Mouse (Mus musculus) midbrain, embryonic 13.5 days (tissue): ENCODE measurements around the gene Tnpo2. TPM values are rescaled to one million over a fixed set of nuclear protein-coding genes. Genes with fewer than 3 reads are reported as not detected.

Experiments
- ATAC-seq: fragments of 200-750 bp; cut with Nextera tagmentation; 2 replicates; pipeline ENCODE4 v1.8.0; 2017; ENCODE audit warnings: mild to moderate bottlenecking, moderate TSS enrichment, moderate library complexity
- H3K27ac ChIP-seq: fragments of 300-500 bp; sonication (generic); 2 replicates; pipeline ENCODE4 v1.5.1; 2015; ENCODE audit warnings: inconsistent platforms, mild to moderate bottlenecking, moderate library complexity
- H3K27me3 ChIP-seq: fragments of 300-500 bp; sonication (generic); 2 replicates; pipeline ENCODE4 v1.6.1; 2015; ENCODE audit warnings: mild to moderate bottlenecking, inconsistent platforms
- H3K36me3 ChIP-seq: fragments of 300-500 bp; sonication (generic); 2 replicates; pipeline ENCODE4 v1.6.1; 2015; ENCODE audit warnings: mild to moderate bottlenecking, inconsistent platforms
- H3K4me1 ChIP-seq: fragments of 300-500 bp; sonication (generic); replicated peaks from 2 replicates; pipeline ENCODE4 v1.6.1; 2015; ENCODE audit warnings: inconsistent platforms
- H3K4me2 ChIP-seq: fragments of 300-500 bp; sonication (generic); replicated peaks from 2 replicates; pipeline ENCODE4 v1.6.1; 2015; ENCODE audit warnings: moderate library complexity, mild to moderate bottlenecking, inconsistent platforms
- H3K4me3 ChIP-seq: fragments of 300-500 bp; sonication (generic); replicated peaks from 2 replicates; pipeline ENCODE4 v1.5.1; 2015; ENCODE audit warnings: mild to moderate bottlenecking, inconsistent platforms
- H3K9ac ChIP-seq: fragments of 300-500 bp; sonication (generic); replicated peaks from 2 replicates; pipeline ENCODE4 v1.6.1; 2015; ENCODE audit warnings: mild to moderate bottlenecking, inconsistent platforms
- H3K9me3 ChIP-seq: fragments of 300-500 bp; sonication (generic); 2 replicates; pipeline ENCODE4 v1.6.1; 2016; ENCODE audit warnings: mild to moderate bottlenecking, inconsistent platforms
- WGBS: fragments of 180-500 bp; shearing (Covaris S2); methylation state at CpG from one replicate; pipeline ENCODE4 v1.1.7; 2015; 5-methylcytosine and 5-hydroxymethylcytosine counted together
- microRNA-seq: library from miRNA; unstranded; fragments of <30 nt; microRNA quantifications from one replicate; pipeline ENCODE4, GENCODE M21; 2016
- polyA plus RNA-seq: library from polyadenylated mRNA; unstranded; fragments of >200 nt; fragmentation: Nextera tagmentation; extraction: Ambion mirVana; gene quantifications from 2 replicates; pipeline ENCODE4 v1.2.1, GENCODE M21; 2015

The Tnpo2 gene
- polyA plus RNA-seq, 1 experiment from 2014 or later = 51.7 TPM

- 95% methylated on average over 13 of the region's 13 CpGs for WGBS
- H3K27me3 ChIP-seq = no peaks in the 10 kb centered on the region
- H3K27ac ChIP-seq = no peak overlapping the region
- peaks cover 66% of the 10 kb centered on the region for H3K36me3 ChIP-seq
- no peak overlapping the region for H3K4me2 ChIP-seq
- no peaks in the 10 kb centered on the region for H3K9me3 ChIP-seq
- H3K9ac ChIP-seq = no peak overlapping the region
- H3K4me1 ChIP-seq = no peaks in the 10 kb centered on the region
- ATAC-seq = no peak
- no peak overlapping the region for H3K4me3 ChIP-seq
Observed at GRCm38 (mm10) chr8:85095051-85095450, 58.3 kb downstream of the Tnpo2 start.

- no peaks in the 10 kb centered on the region for H3K4me1 ChIP-seq
- no peak overlapping the region for H3K27ac ChIP-seq
- H3K27me3 ChIP-seq = no peaks in the 10 kb centered on the region
- peaks cover 66% of the 10 kb centered on the region for H3K36me3 ChIP-seq
- H3K4me2 ChIP-seq = no peak overlapping the region
- H3K9me3 ChIP-seq = no peaks in the 10 kb centered on the region
- no peak overlapping the region for H3K9ac ChIP-seq
- H3K4me3 ChIP-seq = no peak overlapping the region
- WGBS = 96% methylated on average over 7 of the region's 7 CpGs
- no peak for ATAC-seq
Observed at GRCm38 (mm10) chr8:85095566-85095965, 58.9 kb downstream of the Tnpo2 start.

- Histone ChIP-seq H3K27ac (no peak overlapping the region), H3K4me2 (no peak overlapping the region), H3K9ac (no peak overlapping the region), H3K9me3 (no peaks in the 10 kb centered on the region), H3K4me1 (no peaks in the 10 kb centered on the region), H3K36me3 (peaks cover 61% of the 10 kb centered on the region), H3K27me3 (no peaks in the 10 kb centered on the region), H3K4me3 (no peak overlapping the region)
- 94% methylated on average over 16 of the region's 16 CpGs for WGBS
- no peak for ATAC-seq
Observed at GRCm38 (mm10) chr8:85096196-85096595, 59.5 kb downstream of the Tnpo2 start.

GRCm38 (mm10) chr8:85096850-85097249, 60.1 kb downstream of the Tnpo2 start:
- H3K36me3 ChIP-seq = peaks cover 58% of the 10 kb centered on the region

GRCm38 (mm10) chr8:85100076-85100665, 63.5 kb downstream of the Tnpo2 start:
- ATAC-seq = no peak

More at GRCm38 (mm10) chr8:85096850-85097249, 60.1 kb downstream of the Tnpo2 start:
- H3K4me1 ChIP-seq = no peaks in the 10 kb centered on the region
- H3K4me2 ChIP-seq = no peak overlapping the region
- WGBS = 97% methylated on average over 4 of the region's 4 CpGs
- H3K27ac ChIP-seq = no peak overlapping the region
- no peak overlapping the region for H3K4me3 ChIP-seq
- no peak for ATAC-seq
- H3K9me3 ChIP-seq = no peaks in the 10 kb centered on the region
- no peak overlapping the region for H3K9ac ChIP-seq
- H3K27me3 ChIP-seq = no peaks in the 10 kb centered on the region

More at GRCm38 (mm10) chr8:85100076-85100665, 63.5 kb downstream of the Tnpo2 start:
- peaks cover 39% of the 10 kb centered on the region for H3K36me3 ChIP-seq
- H3K27ac ChIP-seq = no peak overlapping the region
- H3K4me1 ChIP-seq = no peaks in the 10 kb centered on the region
- H3K27me3 ChIP-seq = no peaks in the 10 kb centered on the region
- H3K4me2 ChIP-seq = no peak overlapping the region
- H3K9me3 ChIP-seq = no peaks in the 10 kb centered on the region
- no peak overlapping the region for H3K4me3 ChIP-seq
- 81% methylated on average over 4 of the region's 4 CpGs for WGBS
- no peak overlapping the region for H3K9ac ChIP-seq

Small RNA genes within 50 kb of the gene (microRNA-seq; reads per million reads assigned to microRNA genes)
- gene Mir7070 = 1.0 reads per million

Other genes with a start within 250 kb of the Tnpo2 start
- gene Nfix, start 236.6 kb upstream of the Tnpo2 start, polyA plus RNA-seq = 22.4 and 28.4 TPM in 2 replicates
- 8.8 and 8.9 TPM in 2 replicates for gene Dand5, start 214.1 kb upstream of the Tnpo2 start, polyA plus RNA-seq
- gene Gadd45gip1, start 205.4 kb upstream of the Tnpo2 start, polyA plus RNA-seq = 34.5 and 36.3 TPM in 2 replicates
- gene Rad23a, start 196.2 kb upstream of the Tnpo2 start, polyA plus RNA-seq = 84.8 and 88.8 TPM in 2 replicates
- gene Calr, start 190.0 kb upstream of the Tnpo2 start, polyA plus RNA-seq = 599 and 642 TPM in 2 replicates
- 113 and 122 TPM in 2 replicates for gene Farsa, start 179.9 kb upstream of the Tnpo2 start, polyA plus RNA-seq
- 23.6 and 24.8 TPM in 2 replicates for gene Syce2, start 164.8 kb upstream of the Tnpo2 start, polyA plus RNA-seq
- 31.7 and 34.3 TPM in 2 replicates for gene Gcdh, start 143.0 kb upstream of the Tnpo2 start, polyA plus RNA-seq
- 0.55 and 0.97 TPM in 2 replicates for gene Klf1, start 135.0 kb upstream of the Tnpo2 start, polyA plus RNA-seq
- gene Dnase2a, start 128.4 kb upstream of the Tnpo2 start, polyA plus RNA-seq = 6.0 and 6.2 TPM in 2 replicates
- 55.6 and 56.1 TPM in 2 replicates for gene Mast1, start 99.6 kb upstream of the Tnpo2 start, polyA plus RNA-seq
- gene Rtbdn, start 89.9 kb upstream of the Tnpo2 start, polyA plus RNA-seq = 1.9 and 2.7 TPM in 2 replicates
- not detected in 2 replicates for gene Gm49661, start 67.5 kb upstream of the Tnpo2 start, polyA plus RNA-seq
- 1,603 and 1,658 TPM in 2 replicates for gene Prdx2, start 67.3 kb upstream of the Tnpo2 start, polyA plus RNA-seq
- gene Rnaseh2a, start 67.1 kb upstream of the Tnpo2 start, polyA plus RNA-seq = 66.5 and 68.6 TPM in 2 replicates
- 3.5 and 6.1 TPM in 2 replicates for gene Junb, start 58.2 kb upstream of the Tnpo2 start, polyA plus RNA-seq
- gene Hook2, start 46.3 kb upstream of the Tnpo2 start, polyA plus RNA-seq = 23.5 and 23.8 TPM in 2 replicates
- gene Best2, start 22.4 kb upstream of the Tnpo2 start, polyA plus RNA-seq = not detected in 2 replicates
- 151 and 154 TPM in 2 replicates for gene Asna1, start 11.6 kb upstream of the Tnpo2 start, polyA plus RNA-seq
- gene Trir, start 10.1 kb upstream of the Tnpo2 start, polyA plus RNA-seq = 135 and 153 TPM in 2 replicates
- gene Fbxw9, start 23.1 kb downstream of the Tnpo2 start, polyA plus RNA-seq = 61.7 and 64.3 TPM in 2 replicates
- 0.83 TPM in 1 of 2 replicates, not detected in the other for gene Gm5741, start 31.1 kb downstream of the Tnpo2 start, polyA plus RNA-seq
- gene Dhps, start 34.8 kb downstream of the Tnpo2 start, polyA plus RNA-seq = 90.0 and 93.2 TPM in 2 replicates
- 134 and 137 TPM in 2 replicates for gene Wdr83os, start 43.8 kb downstream of the Tnpo2 start, polyA plus RNA-seq
- gene Wdr83, start 44.4 kb downstream of the Tnpo2 start, polyA plus RNA-seq = 64.1 and 68.8 TPM in 2 replicates
- gene Man2b1, start 46.4 kb downstream of the Tnpo2 start, polyA plus RNA-seq = 16.6 and 17.3 TPM in 2 replicates
- 2.6 and 2.9 TPM in 2 replicates for gene Zfp791, start 86.2 kb downstream of the Tnpo2 start, polyA plus RNA-seq
- not detected in 2 replicates for gene Cks1brt, start 115.0 kb downstream of the Tnpo2 start, polyA plus RNA-seq
- gene Olfr371, start 189.1 kb downstream of the Tnpo2 start, polyA plus RNA-seq = not detected in 2 replicates